Mouse (Mus musculus): Measurements from ENCODE around the gene Gm45808. TPM values are rescaled to one million over a fixed set of nuclear protein-coding genes. Genes with fewer than 3 reads are reported as not detected.

Gene Gm45808
- polyA plus RNA-seq, 1 experiment: 1.1 TPM

GRCm38 (mm10) chr7:45509912-45510787 lies 23.5 kb upstream of the Gm45808 start, which contains the start of gene Nucb1:
Gene Nucb1, minus strand, starts transcription at chr7:45510406.
- Histone ChIP-seq H3K27ac (ENCODE audit: insufficient read depth, low read depth, low read length) (peak within 1 kb of the TSS; percentile 95), H3K4me3 (ENCODE audit: insufficient read depth, low read length) (peak within 1 kb of the TSS; percentile 77), H3K4me1 (ENCODE audit: control insufficient read depth, insufficient read depth, low read length) (peaks cover 18% of the 10 kb centered on the region)
- no peak; the same call in 1 of the 2 replicates for TF ChIP-seq POLR2A (IDR thresholded peaks at IDR 0.05; ENCODE audit: borderline replicate concordance, low read depth, low read length)
- TF ChIP-seq CTCF (IDR thresholded peaks at IDR 0.05; ENCODE audit: low read depth, low read length): no peak

- no peak for TF ChIP-seq POLR2A (IDR thresholded peaks at IDR 0.05; ENCODE audit: borderline replicate concordance, low read depth, low read length)
- no peak for TF ChIP-seq CTCF (IDR thresholded peaks at IDR 0.05; ENCODE audit: low read depth, low read length)
- Histone ChIP-seq H3K4me1 (ENCODE audit: control insufficient read depth, insufficient read depth, low read length) (peaks cover 18% of the 10 kb centered on the region), H3K27ac (ENCODE audit: insufficient read depth, low read depth, low read length) (no peak overlapping the region), H3K4me3 (ENCODE audit: insufficient read depth, low read length) (peak overlapping the region; percentile 77)
Measured at GRCm38 (mm10) chr7:45509181-45509882, 22.7 kb upstream of the Gm45808 start.

GRCm38 (mm10) chr7:45508561-45508960 lies 21.9 kb upstream of the Gm45808 start:
- Histone ChIP-seq H3K27ac (ENCODE audit: insufficient read depth, low read depth, low read length) (no peak overlapping the region), H3K4me3 (ENCODE audit: insufficient read depth, low read length) (0 out of 2 replicates have a peak overlapping the region, but pooled peaks have one; percentile 77), H3K4me1 (ENCODE audit: control insufficient read depth, insufficient read depth, low read length) (peaks cover 18% of the 10 kb centered on the region)
- TF ChIP-seq CTCF (IDR thresholded peaks at IDR 0.05; ENCODE audit: low read depth, low read length): no peak
- TF ChIP-seq POLR2A (IDR thresholded peaks at IDR 0.05; ENCODE audit: borderline replicate concordance, low read depth, low read length): no peak

- TF ChIP-seq CTCF (IDR thresholded peaks at IDR 0.05; ENCODE audit: low read depth, low read length) (no peak), POLR2A (IDR thresholded peaks at IDR 0.05; ENCODE audit: borderline replicate concordance, low read depth, low read length) (no peak)
- Histone ChIP-seq H3K27ac (ENCODE audit: insufficient read depth, low read depth, low read length) (no peak overlapping the region), H3K4me3 (ENCODE audit: insufficient read depth, low read length) (no peak overlapping the region), H3K4me1 (ENCODE audit: control insufficient read depth, insufficient read depth, low read length) (peaks cover 18% of the 10 kb centered on the region)
Measured at GRCm38 (mm10) chr7:45507583-45507982, 21.0 kb upstream of the Gm45808 start.

- no peak overlapping the region for H3K27ac ChIP-seq (ENCODE audit: insufficient read depth, low read depth, low read length)
- H3K4me3 ChIP-seq (ENCODE audit: insufficient read depth, low read length): no peak overlapping the region
- TF ChIP-seq CTCF (IDR thresholded peaks at IDR 0.05; ENCODE audit: low read depth, low read length) (no peak), POLR2A (IDR thresholded peaks at IDR 0.05; ENCODE audit: borderline replicate concordance, low read depth, low read length) (no peak)
- 0 out of 2 replicates have a peak, but pooled peaks cover 2% of the 10 kb centered on the region for H3K4me1 ChIP-seq (ENCODE audit: control insufficient read depth, insufficient read depth, low read length)
Measured at GRCm38 (mm10) chr7:45498427-45498826, 11.8 kb upstream of the Gm45808 start.

- peaks cover 8% of the 10 kb centered on the region for H3K4me1 ChIP-seq (ENCODE audit: control insufficient read depth, insufficient read depth, low read length)
- no peak overlapping the region for H3K27ac ChIP-seq (ENCODE audit: insufficient read depth, low read depth, low read length)
Measured at GRCm38 (mm10) chr7:45494548-45494947, 7.9 kb upstream of the Gm45808 start.

GRCm38 (mm10) chr7:45492951-45493350 lies 6.3 kb upstream of the Gm45808 start:
- Histone ChIP-seq H3K4me3 (ENCODE audit: insufficient read depth, low read length) (no peak overlapping the region), H3K4me1 (ENCODE audit: control insufficient read depth, insufficient read depth, low read length) (peaks cover 13% of the 10 kb centered on the region), H3K27ac (ENCODE audit: insufficient read depth, low read depth, low read length) (no peak overlapping the region)
- TF ChIP-seq CTCF (IDR thresholded peaks at IDR 0.05; ENCODE audit: low read depth, low read length): no peak
- no peak for TF ChIP-seq POLR2A (IDR thresholded peaks at IDR 0.05; ENCODE audit: borderline replicate concordance, low read depth, low read length)

More at GRCm38 (mm10) chr7:45494548-45494947, 7.9 kb upstream of the Gm45808 start:
- no peak for TF ChIP-seq CTCF (IDR thresholded peaks at IDR 0.05; ENCODE audit: low read depth, low read length)
- no peak overlapping the region for H3K4me3 ChIP-seq (ENCODE audit: insufficient read depth, low read length)

- TF ChIP-seq POLR2A (IDR thresholded peaks at IDR 0.05; ENCODE audit: borderline replicate concordance, low read depth, low read length): no peak
- TF ChIP-seq CTCF (IDR thresholded peaks at IDR 0.05; ENCODE audit: low read depth, low read length): no peak
- Histone ChIP-seq H3K27ac (ENCODE audit: insufficient read depth, low read depth, low read length) (no peak overlapping the region), H3K4me3 (ENCODE audit: insufficient read depth, low read length) (no peak overlapping the region), H3K4me1 (ENCODE audit: control insufficient read depth, insufficient read depth, low read length) (peaks cover 19% of the 10 kb centered on the region)
Measured at GRCm38 (mm10) chr7:45492225-45492844, 5.7 kb upstream of the Gm45808 start.

- H3K4me3 ChIP-seq (ENCODE audit: insufficient read depth, low read length): no peak overlapping the region
- peaks cover 21% of the 10 kb centered on the region for H3K4me1 ChIP-seq (ENCODE audit: control insufficient read depth, insufficient read depth, low read length)
- no peak for TF ChIP-seq CTCF (IDR thresholded peaks at IDR 0.05; ENCODE audit: low read depth, low read length)
- no peak for TF ChIP-seq POLR2A (IDR thresholded peaks at IDR 0.05; ENCODE audit: borderline replicate concordance, low read depth, low read length)
- no peak overlapping the region for H3K27ac ChIP-seq (ENCODE audit: insufficient read depth, low read depth, low read length)
Measured at GRCm38 (mm10) chr7:45491264-45491663, 4.7 kb upstream of the Gm45808 start.
